Mouse (Mus musculus) inflammation-experienced regulatory T-cells, adult 6 months (primary cell): ENCODE data around the gene Zfp697. TPM values are rescaled to one million over a fixed set of nuclear protein-coding genes. Genes with fewer than 3 reads are reported as not detected.
"Not testable (repeated sequence)": the region's sequence is repeated elsewhere in the genome, so short reads cannot be mapped to it uniquely, and the experiment has no call there.

ENCODE experiments used
- ATAC-seq: one replicate; pipeline ENCODE4 v1.8.0; 2017
- polyA plus RNA-seq, 3 experiments: library from polyadenylated mRNA; unstranded; fragments of 100-300 nt; shearing (Covaris generic); gene quantifications; one replicate each; pipeline ENCODE4 v1.2.1; 2017

The Zfp697 gene
- polyA plus RNA-seq, 3 experiments from 2014 or later, result not detected

GRCm38 (mm10) chr3:98374062-98374719 is 8.1 kb upstream of the Zfp697 start:
- no peak for ATAC-seq

GRCm38 (mm10) chr3:98374980-98375379 is 7.3 kb upstream of the Zfp697 start:
- ATAC-seq, result no peak

GRCm38 (mm10) chr3:98378267-98378666 is 4.0 kb upstream of the Zfp697 start:
- ATAC-seq, result no peak

- ATAC-seq, result no peak
Measured at GRCm38 (mm10) chr3:98379236-98379635, 3.0 kb upstream of the Zfp697 start.

GRCm38 (mm10) chr3:98381677-98382245 is 500 bp upstream of the Zfp697 start:
- no peak for ATAC-seq

GRCm38 (mm10) chr3:98383024-98383790 is 946 bp downstream of the Zfp697 start:
- no peak for ATAC-seq

- no peak for ATAC-seq
Measured at GRCm38 (mm10) chr3:98387086-98387485, 4.8 kb downstream of the Zfp697 start.

GRCm38 (mm10) chr3:98387756-98388155 is 5.5 kb downstream of the Zfp697 start:
- ATAC-seq, result no peak

GRCm38 (mm10) chr3:98389305-98389704 is 7.0 kb downstream of the Zfp697 start:
- no peak for ATAC-seq

GRCm38 (mm10) chr3:98404268-98404895 is 22.1 kb downstream of the Zfp697 start:
- ATAC-seq, result not testable (repeated sequence)

- not testable (repeated sequence) for ATAC-seq
Measured at GRCm38 (mm10) chr3:98405877-98406276, 23.6 kb downstream of the Zfp697 start.

- not testable (repeated sequence) for ATAC-seq
Measured at GRCm38 (mm10) chr3:98406569-98407144, 24.4 kb downstream of the Zfp697 start.

GRCm38 (mm10) chr3:98407261-98407780 is 25.1 kb downstream of the Zfp697 start:
- not testable (repeated sequence) for ATAC-seq

- ATAC-seq, result peak; percentile 35
Measured at GRCm38 (mm10) chr3:98410619-98411580, 28.6 kb downstream of the Zfp697 start.

GRCm38 (mm10) chr3:98413733-98414132 is 31.5 kb downstream of the Zfp697 start:
- ATAC-seq, result no peak

- no peak for ATAC-seq
Measured at GRCm38 (mm10) chr3:98414296-98414695, 32.0 kb downstream of the Zfp697 start.

- no peak for ATAC-seq
Measured at GRCm38 (mm10) chr3:98416426-98417250, 34.4 kb downstream of the Zfp697 start.

- ATAC-seq, result peak; percentile 54
Measured at GRCm38 (mm10) chr3:98417328-98417727, 35.1 kb downstream of the Zfp697 start.

GRCm38 (mm10) chr3:98418991-98419785 is 36.9 kb downstream of the Zfp697 start:
- ATAC-seq, result no peak

GRCm38 (mm10) chr3:98419786-98420070 is 37.5 kb downstream of the Zfp697 start:
- ATAC-seq, result no peak
